ENCODE assay signal across 16 mouse cellular contexts in the genomic region with DNA sequence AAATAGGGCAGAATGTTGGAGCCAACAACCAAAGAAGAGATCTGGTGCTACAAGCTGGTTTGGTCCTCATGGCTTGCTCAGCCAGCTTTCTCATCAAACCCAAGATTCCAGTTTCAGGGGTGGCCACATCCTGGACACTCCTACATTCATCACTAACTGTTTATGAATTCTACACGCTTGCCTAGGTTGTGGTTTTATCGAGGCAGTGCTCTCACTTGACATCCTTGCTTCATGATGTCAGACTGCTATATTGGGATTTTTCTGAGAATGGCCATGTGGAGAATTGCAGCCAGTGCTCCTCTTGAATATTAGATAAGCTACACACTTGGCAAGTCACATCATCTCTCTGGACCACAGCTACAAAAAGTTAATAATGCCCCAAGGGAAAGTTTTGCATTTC.
"Had no signal": no experiment of that assay in that cellular context is flagged by ENCODE, and none has a peak within 500 bp of the region (broad histone marks: within the 10 kb centered on the region; RNA-seq: fewer than 3 reads in every experiment).

No protein-coding gene starts in this region.

- DNase-seq: kidney, postnatal 25 days; liver; liver, embryonic 13.5 days; liver, postnatal 0 days; lung, postnatal 14 days; right cerebral cortex, postnatal 4 days; spleen, adult 18-20 months; thymus, adult 18-20 months; thymus, postnatal 25 days had no signal

- H3K4me1 ChIP-seq: limb, embryonic 12.5 days; liver, embryonic 13.5 days; lung, embryonic 15.5 days; megakaryocyte, embryonic 14.5 days; midbrain, embryonic 15.5 days; neural tube, embryonic 12.5 days had no signal

- H3K36me3 ChIP-seq: limb, embryonic 12.5 days; liver, embryonic 13.5 days; lung, embryonic 15.5 days; midbrain, embryonic 15.5 days; neural tube, embryonic 12.5 days had no signal

- H3K4me3 ChIP-seq: limb, embryonic 12.5 days; liver, embryonic 13.5 days; lung, embryonic 15.5 days; megakaryocyte, embryonic 14.5 days; midbrain, embryonic 15.5 days; neural tube, embryonic 12.5 days had no signal

- ATAC-seq: liver, postnatal 0 days; midbrain, embryonic 15.5 days had no signal

- H3K9ac ChIP-seq: limb, embryonic 12.5 days; liver, embryonic 13.5 days; liver, postnatal 0 days; lung, embryonic 15.5 days; midbrain, embryonic 15.5 days; neural tube, embryonic 12.5 days had no signal

- H3K27me3 ChIP-seq: limb, embryonic 12.5 days; liver, embryonic 13.5 days; lung, embryonic 15.5 days; megakaryocyte, embryonic 14.5 days; midbrain, embryonic 15.5 days; neural tube, embryonic 12.5 days had no signal

- H3K27ac ChIP-seq: limb, embryonic 12.5 days; liver, embryonic 13.5 days; lung, embryonic 15.5 days; macrophage; midbrain, embryonic 15.5 days; neural tube, embryonic 12.5 days had no signal

- H3K9me3 ChIP-seq: limb, embryonic 12.5 days; liver, embryonic 13.5 days; lung, embryonic 15.5 days; megakaryocyte, embryonic 14.5 days; midbrain, embryonic 15.5 days; neural tube, embryonic 12.5 days had no signal

- H3K4me2 ChIP-seq: limb, embryonic 12.5 days; liver, embryonic 13.5 days; lung, embryonic 15.5 days; midbrain, embryonic 11.5 days; midbrain, embryonic 15.5 days; neural tube, embryonic 12.5 days had no signal
